Mouse (Mus musculus) intestine, embryonic 15.5 days (tissue): ENCODE measurements at regions not wholly inside any gene's neighbourhood (a gene's known extent, or its start where the extent isn't known, plus 50 kb on each side); places are given as distances from the start of the nearest gene placed in this dataset.

Experiments
- ATAC-seq: fragments of 200-750 bp; cut with Nextera tagmentation; 2 replicates; pipeline ENCODE4 v1.8.0; 2017; ENCODE audit warnings: moderate TSS enrichment, moderate library complexity
- H3K27ac ChIP-seq: fragments of 300-500 bp; sonication (generic); 2 replicates; pipeline ENCODE4 v1.5.1; 2015; ENCODE audit warnings: mild to moderate bottlenecking, inconsistent platforms
- H3K27me3 ChIP-seq: fragments of 300-500 bp; sonication (generic); replicated peaks from 2 replicates; pipeline ENCODE4 v1.6.1; 2015; ENCODE audit warnings: inconsistent platforms
- H3K36me3 ChIP-seq: fragments of 300-500 bp; sonication (generic); 2 replicates; pipeline ENCODE4 v1.6.1; 2015; ENCODE audit warnings: inconsistent platforms
- H3K4me1 ChIP-seq: fragments of 300-500 bp; sonication (generic); replicated peaks from 2 replicates; pipeline ENCODE4 v1.6.1; 2015; ENCODE audit warnings: inconsistent platforms
- H3K4me2 ChIP-seq: fragments of 300-500 bp; sonication (generic); replicated peaks from 2 replicates; pipeline ENCODE4 v1.6.1; 2015; ENCODE audit warnings: mild to moderate bottlenecking, inconsistent platforms
- H3K4me3 ChIP-seq: fragments of 300-500 bp; sonication (generic); replicated peaks from 2 replicates; pipeline ENCODE4 v1.5.1; 2015; ENCODE audit warnings: inconsistent platforms
- H3K9ac ChIP-seq: fragments of 300-500 bp; sonication (generic); 2 replicates; pipeline ENCODE4 v1.6.1; 2015; ENCODE audit warnings: inconsistent platforms
- H3K9me3 ChIP-seq: fragments of 300-500 bp; sonication (generic); 2 replicates; pipeline ENCODE4 v1.6.1; 2016; ENCODE audit warnings: inconsistent platforms
- WGBS: fragments of 180-500 bp; shearing (Covaris S2); methylation state at CpG from one replicate; pipeline ENCODE4 v1.1.7; 2015; 5-methylcytosine and 5-hydroxymethylcytosine counted together

GRCm38 (mm10) chr4:10510013-10510412, 364.3 kb upstream of the 2610301B20Rik start:
- Histone ChIP-seq H3K4me2 (no peak overlapping the region), H3K36me3 (no peaks in the 10 kb centered on the region), H3K27ac (no peak overlapping the region), H3K9ac (no peak overlapping the region), H3K27me3 (no peaks in the 10 kb centered on the region), H3K4me1 (no peaks in the 10 kb centered on the region), H3K9me3 (no peaks in the 10 kb centered on the region), H3K4me3 (no peak overlapping the region)
- WGBS, result 45% methylated on average over 3 of the region's 3 CpGs
- no peak for ATAC-seq

DNA sequence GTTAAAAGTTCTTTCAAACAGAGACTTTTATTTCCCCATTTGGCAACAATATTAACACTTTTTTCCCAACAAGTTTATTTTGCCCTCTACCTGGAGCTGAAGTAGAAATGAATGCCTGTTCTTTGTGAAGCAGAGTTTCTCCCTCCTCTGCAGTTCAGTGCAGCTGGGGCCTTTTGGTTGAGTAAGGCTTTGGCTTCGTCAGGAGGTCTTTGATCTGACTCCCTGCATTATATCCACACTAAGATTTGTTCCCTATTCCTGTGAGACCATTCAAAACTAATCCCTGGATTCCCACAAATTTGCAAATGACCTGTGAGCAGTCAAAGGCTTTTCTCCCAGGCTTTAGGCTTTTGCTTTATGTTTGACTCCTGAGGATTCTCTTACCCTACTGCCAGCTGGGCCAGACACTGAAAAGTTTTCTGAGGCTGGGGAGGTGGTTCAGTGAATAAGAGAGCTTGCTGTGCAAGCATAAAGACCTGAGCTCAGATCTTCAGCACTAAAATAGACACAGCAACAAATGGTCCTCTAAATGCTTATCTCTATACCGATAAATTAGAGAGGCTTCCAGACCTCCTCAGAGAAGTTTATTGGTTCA, 323.5 kb upstream of the 2610301B20Rik start:
- Histone ChIP-seq H3K4me2 (no peak overlapping the region), H3K27ac (no peak overlapping the region), H3K4me3 (no peak overlapping the region), H3K9me3 (no peaks in the 10 kb centered on the region), H3K4me1 (no peaks in the 10 kb centered on the region), H3K9ac (no peak overlapping the region), H3K27me3 (no peaks in the 10 kb centered on the region), H3K36me3 (no peaks in the 10 kb centered on the region)
- no peak for ATAC-seq
- 58% methylated on average over 2 of the region's 2 CpGs for WGBS

- Histone ChIP-seq H3K27ac (no peak overlapping the region), H3K4me2 (no peak overlapping the region), H3K27me3 (no peaks in the 10 kb centered on the region), H3K36me3 (no peaks in the 10 kb centered on the region), H3K4me1 (no peaks in the 10 kb centered on the region), H3K9me3 (no peaks in the 10 kb centered on the region), H3K4me3 (no peak overlapping the region), H3K9ac (no peak overlapping the region)
- ATAC-seq, result no peak
- 89% methylated on average over 5 of the region's 5 CpGs for WGBS
Observed at GRCm38 (mm10) chr4:10553724-10554123, 320.6 kb upstream of the 2610301B20Rik start.

DNA sequence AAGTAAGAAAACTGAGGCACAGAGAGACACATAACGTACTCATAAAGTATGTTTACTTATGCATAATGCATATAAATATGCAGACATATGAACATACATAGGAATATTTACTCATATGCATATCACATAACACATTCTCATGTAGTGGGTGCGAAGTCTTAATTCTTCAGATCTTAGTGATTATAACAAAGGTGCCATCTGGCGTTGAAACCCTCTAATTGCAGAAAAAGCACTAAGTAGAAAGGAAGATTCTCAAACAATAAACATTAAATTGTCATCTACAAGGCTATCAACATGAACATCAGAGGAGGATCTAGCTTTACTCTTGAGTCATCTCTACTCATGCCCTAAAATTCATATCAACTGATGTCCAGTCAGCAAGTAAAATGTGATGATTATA, 314.2 kb upstream of the 2610301B20Rik start:
- 84% methylated on average over 3 of the region's 3 CpGs for WGBS

GRCm38 (mm10) chr4:10604513-10604912, 269.8 kb upstream of the 2610301B20Rik start:
- H3K4me3 ChIP-seq, result no peak overlapping the region
- H3K27me3 ChIP-seq, result no peaks in the 10 kb centered on the region
- no peaks in the 10 kb centered on the region for H3K36me3 ChIP-seq
- ATAC-seq, result no peak
- no peak overlapping the region for H3K4me2 ChIP-seq
- no peak overlapping the region for H3K27ac ChIP-seq
- 85% methylated on average over 10 of the region's 10 CpGs for WGBS
- no peaks in the 10 kb centered on the region for H3K9me3 ChIP-seq
- H3K9ac ChIP-seq, result no peak overlapping the region
- no peaks in the 10 kb centered on the region for H3K4me1 ChIP-seq

More for the DNA sequence above, 314.2 kb upstream of the 2610301B20Rik start:
- H3K4me2 ChIP-seq, result no peak overlapping the region
- H3K27me3 ChIP-seq, result no peaks in the 10 kb centered on the region
- H3K4me3 ChIP-seq, result no peak overlapping the region
- H3K9ac ChIP-seq, result no peak overlapping the region
- no peaks in the 10 kb centered on the region for H3K36me3 ChIP-seq
- H3K4me1 ChIP-seq, result no peaks in the 10 kb centered on the region
- no peaks in the 10 kb centered on the region for H3K9me3 ChIP-seq
- no peak overlapping the region for H3K27ac ChIP-seq
- no peak for ATAC-seq

GRCm38 (mm10) chr4:10607855-10608576, 266.3 kb upstream of the 2610301B20Rik start:
- Histone ChIP-seq H3K9ac (no peak overlapping the region), H3K9me3 (no peaks in the 10 kb centered on the region), H3K27me3 (no peaks in the 10 kb centered on the region), H3K4me2 (no peak overlapping the region), H3K4me1 (no peaks in the 10 kb centered on the region), H3K36me3 (no peaks in the 10 kb centered on the region), H3K27ac (no peak overlapping the region), H3K4me3 (no peak overlapping the region)
- 77% methylated on average over 7 of the region's 7 CpGs for WGBS
- ATAC-seq, result no peak

GRCm38 (mm10) chr4:10610784-10611183, 263.5 kb upstream of the 2610301B20Rik start:
- Histone ChIP-seq H3K4me3 (no peak overlapping the region), H3K36me3 (no peaks in the 10 kb centered on the region), H3K27me3 (no peaks in the 10 kb centered on the region), H3K9me3 (no peaks in the 10 kb centered on the region), H3K27ac (no peak overlapping the region), H3K4me2 (no peak overlapping the region), H3K9ac (no peak overlapping the region), H3K4me1 (0 out of 2 replicates have a peak, but pooled peaks cover 4% of the 10 kb centered on the region)
- no peak for ATAC-seq
- 51% methylated on average over 1 of the region's 1 CpGs for WGBS
